Mouse (Mus musculus) small intestine, adult 2 months (tissue): Measurements from ENCODE around the gene Ttc4. TPM values are rescaled to one million over a fixed set of nuclear protein-coding genes. Genes with fewer than 3 reads are reported as not detected.

Experiments used
- H3K27ac ChIP-seq: fragments of 200-500 bp; 2 replicates; pipeline ENCODE4 v1.5.1; 2012; ENCODE audit warnings: low read depth, low read length, control low read depth, inconsistent platforms; ENCODE audit not compliant: insufficient read depth
- H3K27me3 ChIP-seq: fragments of 200-500 bp; 2 replicates; pipeline ENCODE4 v1.6.1; 2012; ENCODE audit warnings: mild to moderate bottlenecking, moderate library complexity, low read length, inconsistent platforms; ENCODE audit not compliant: control insufficient read depth, insufficient read depth
- H3K36me3 ChIP-seq: fragments of 200-500 bp; 2 replicates; pipeline ENCODE4 v1.6.1; 2012; ENCODE audit warnings: mild to moderate bottlenecking, low read length, control low read depth, inconsistent platforms; ENCODE audit not compliant: control insufficient read depth, insufficient read depth
- H3K4me1 ChIP-seq: fragments of 200-500 bp; 2 replicates; pipeline ENCODE4 v1.6.1; 2012; ENCODE audit warnings: low read length, inconsistent platforms, mixed read lengths; ENCODE audit not compliant: control insufficient read depth, insufficient read depth, insufficient read length
- H3K4me3 ChIP-seq: fragments of 200-500 bp; 2 replicates; pipeline ENCODE4 v1.5.1; 2012; ENCODE audit warnings: low read depth, mild to moderate bottlenecking, control low read depth, inconsistent platforms, low read length, moderate library complexity
- CTCF ChIP-seq: fragments of 200-500 bp; IDR thresholded peaks from 2 replicates; pipeline ENCODE4 v1.5.1; 2012; ENCODE audit warnings: low read depth, mild to moderate bottlenecking, control low read depth, inconsistent platforms, low read length, moderate library complexity, mixed read lengths; ENCODE audit not compliant: insufficient replicate concordance, insufficient read length; ENCODE audit errors: extremely low read depth
- POLR2A ChIP-seq: fragments of 200-500 bp; IDR thresholded peaks from 2 replicates; pipeline ENCODE4 v1.6.1; 2012; ENCODE audit warnings: low read depth, mild to moderate bottlenecking, control low read depth, inconsistent platforms, low read length, moderate library complexity
- WGBS: fragments of 180-500 bp; shearing (Covaris S2); methylation state at CpG from one replicate; pipeline ENCODE4 v1.1.7; 2018; 5-methylcytosine and 5-hydroxymethylcytosine counted together
- polyA plus RNA-seq: library from polyadenylated mRNA; depleted of rRNA; stranded (reverse); fragments of >200 nt; gene quantifications from 2 replicates; pipeline ENCODE4 v1.2.3, GENCODE M21; 2012; rRNA removed

Ttc4 gene
- polyA plus RNA-seq, 1 experiment, result 41.4 TPM

- peaks cover 17% of the 10 kb centered on the region for H3K4me1 ChIP-seq
- TF ChIP-seq POLR2A, result no peak
- no peak for TF ChIP-seq CTCF
- H3K27me3 ChIP-seq, result no peaks in the 10 kb centered on the region
- H3K4me3 ChIP-seq, result no peak overlapping the region
- 80% methylated on average over 9 of the region's 9 CpGs for WGBS
- H3K36me3 ChIP-seq, result no peaks in the 10 kb centered on the region
- H3K27ac ChIP-seq, result no peak overlapping the region
Observed at GRCm38 (mm10) chr4:106614881-106615280, 63.9 kb downstream of the Ttc4 start.

DNA sequence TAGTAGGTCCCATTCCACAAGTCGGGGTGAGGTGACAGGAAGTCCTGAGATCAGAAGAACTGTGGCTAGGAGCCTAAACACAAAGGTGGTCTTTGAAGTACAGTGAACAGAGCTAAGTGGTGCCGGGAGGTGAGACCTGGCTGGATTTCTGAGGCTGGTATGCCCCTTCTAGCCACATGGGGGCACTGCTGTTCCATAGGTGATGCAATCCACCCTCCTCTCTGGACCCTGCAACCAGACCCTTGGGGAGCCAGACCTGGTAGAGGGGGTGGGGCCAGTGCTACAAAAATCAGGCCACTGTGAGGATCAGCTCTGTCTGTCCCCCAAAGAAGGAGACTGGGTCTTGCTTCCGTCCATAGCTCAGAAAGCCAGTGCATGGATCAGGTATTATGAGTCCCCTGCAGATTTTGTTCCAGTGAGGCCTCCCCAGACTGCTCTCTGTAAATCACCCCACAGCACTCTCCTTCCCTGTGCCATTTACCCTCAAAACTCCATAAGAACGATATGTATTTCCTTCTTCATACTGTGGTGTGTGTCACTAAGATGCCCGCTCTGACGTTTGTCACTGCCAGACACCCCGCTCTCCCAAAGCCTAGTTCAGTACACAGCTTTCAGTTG lies 64.5 kb downstream of the Ttc4 start:
- H3K27ac ChIP-seq, result no peak overlapping the region
- H3K4me1 ChIP-seq, result peaks cover 17% of the 10 kb centered on the region
- H3K4me3 ChIP-seq, result no peak overlapping the region
- TF ChIP-seq CTCF (peak; percentile 88; the same call in 1 of the 2 replicates), POLR2A (no peak)
- WGBS, result 54% methylated on average over 7 of the region's 7 CpGs
- no peaks in the 10 kb centered on the region for H3K27me3 ChIP-seq
- H3K36me3 ChIP-seq, result no peaks in the 10 kb centered on the region

DNA sequence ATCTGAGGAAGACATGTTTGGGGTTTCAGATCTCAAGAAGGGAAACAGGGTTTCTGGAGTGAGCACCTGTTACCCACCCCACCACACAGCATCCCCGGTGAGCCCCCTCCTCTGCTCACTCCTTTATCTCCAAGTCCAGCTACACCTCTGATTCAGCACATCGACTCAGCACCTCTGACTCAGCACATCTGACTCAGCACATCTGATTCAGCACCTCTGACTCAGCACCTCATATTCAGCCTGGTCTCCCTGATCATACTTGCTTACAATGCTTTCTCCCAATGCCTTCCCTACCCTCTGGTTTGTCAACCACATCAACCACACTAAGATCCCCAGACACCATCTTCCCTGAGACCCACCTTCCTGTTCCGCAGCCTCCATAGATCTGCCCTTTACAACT lies 65.2 kb downstream of the Ttc4 start:
- Histone ChIP-seq H3K27me3 (no peaks in the 10 kb centered on the region), H3K4me3 (no peak overlapping the region), H3K27ac (no peak overlapping the region), H3K4me1 (peaks cover 12% of the 10 kb centered on the region), H3K36me3 (no peaks in the 10 kb centered on the region)
- TF ChIP-seq POLR2A (no peak), CTCF (no peak)
- WGBS, result 51% methylated on average over 3 of the region's 3 CpGs

GRCm38 (mm10) chr4:106613105-106613504 lies 65.6 kb downstream of the Ttc4 start:
- 78% methylated on average over 8 of the region's 8 CpGs for WGBS
- Histone ChIP-seq H3K27me3 (no peaks in the 10 kb centered on the region), H3K4me1 (peaks cover 12% of the 10 kb centered on the region), H3K27ac (no peak overlapping the region), H3K4me3 (no peak overlapping the region), H3K36me3 (no peaks in the 10 kb centered on the region)
- TF ChIP-seq CTCF (no peak), POLR2A (no peak)

Other genes starting within 250 kb of the Ttc4 start
- gene Pcsk9, start 214.6 kb downstream of the Ttc4 start, polyA plus RNA-seq, result 3.0 and 17.7 TPM in 2 replicates
- not detected in 2 replicates for gene Bsnd, start 186.7 kb downstream of the Ttc4 start, polyA plus RNA-seq
- gene Dhcr24, start 117.9 kb downstream of the Ttc4 start, polyA plus RNA-seq, result 61.3 and 205 TPM in 2 replicates
- gene Lexm, start 61.7 kb downstream of the Ttc4 start, polyA plus RNA-seq, result not detected in 2 replicates
- 58.0 and 112 TPM in 2 replicates for gene Ttc22, start 56.5 kb downstream of the Ttc4 start, polyA plus RNA-seq
- gene Pars2, start 27.9 kb downstream of the Ttc4 start, polyA plus RNA-seq, result 5.6 and 7.5 TPM in 2 replicates
- gene Mroh7, start 52.0 kb upstream of the Ttc4 start, polyA plus RNA-seq, result 1.0 and 17.2 TPM in 2 replicates
- gene Fam151a, start 54.9 kb upstream of the Ttc4 start, polyA plus RNA-seq, result 1.4 and 449 TPM in 2 replicates
- gene Acot11, start 126.1 kb upstream of the Ttc4 start, polyA plus RNA-seq, result 24.9 and 32.1 TPM in 2 replicates
- 11.7 and 21.2 TPM in 2 replicates for gene Ssbp3, start 231.8 kb upstream of the Ttc4 start, polyA plus RNA-seq